Comparison of ENCODE assay signal across 33 mouse cellular contexts in the genomic region with DNA sequence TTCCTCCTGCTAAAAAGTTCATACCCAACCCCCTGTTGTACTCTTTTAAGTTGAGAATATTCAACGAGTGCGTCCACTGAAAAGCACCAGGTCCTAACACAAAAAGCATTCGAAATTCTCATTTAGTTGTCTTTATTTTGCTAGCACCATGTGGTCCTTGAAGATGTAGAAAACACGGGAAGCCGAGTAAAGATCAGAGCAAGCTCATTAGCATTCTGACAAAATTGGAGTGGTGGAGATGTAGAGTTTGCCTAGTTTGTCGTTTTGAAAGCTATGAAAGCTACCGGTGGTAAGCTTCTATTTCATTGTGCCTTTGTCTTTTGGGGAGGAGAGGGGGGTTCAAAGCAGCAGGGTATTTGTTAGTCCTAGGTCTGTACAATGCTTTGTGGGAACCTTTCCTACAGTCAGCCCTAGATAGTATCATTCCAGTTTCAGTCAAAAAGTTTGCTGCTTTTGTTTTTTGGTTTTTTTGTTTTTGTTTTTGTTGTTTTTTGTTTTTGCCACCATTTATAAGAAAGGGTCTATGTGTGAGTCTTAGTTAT. TPM values are rescaled to one million over a fixed set of nuclear protein-coding genes. Genes with fewer than 3 reads are reported as not detected.
A peak's percentile ranks its signal among the peaks of the same experiment; 100 is the strongest.
DNase-seq lines count a peak whose midpoint lies in the region; ATAC-seq and TF ChIP-seq lines count a peak whose summit lies in the region.
"Had no signal": no experiment of that assay in that cellular context is flagged by ENCODE, and none has a peak within 500 bp of the region (broad histone marks: within the 10 kb centered on the region; RNA-seq: fewer than 3 reads in every experiment).

No protein-coding gene starts in this region.

- no peak overlapping the region for H3K4me3 ChIP-seq in forebrain, embryonic 11.5 days (ENCODE audit: low read depth, low read length)
- no peak overlapping the region for H3K4me3 ChIP-seq in forebrain, postnatal 0 days (ENCODE audit: low read depth, low read length)
- no peak overlapping the region for H3K4me3 ChIP-seq in midbrain, embryonic 13.5 days (replicated peaks)
- H3K4me3 ChIP-seq in midbrain, embryonic 15.5 days = no peak overlapping the region
- no peak overlapping the region for H3K4me3 ChIP-seq in forebrain, embryonic 13.5 days
- H3K4me3 ChIP-seq: embryonic facial prominence, embryonic 10.5 days; embryonic facial prominence, embryonic 13.5 days; erythroblast, embryonic 14.5 days; gastrocnemius, adult 2 months; hindbrain, embryonic 12.5 days; hindbrain, embryonic 15.5 days had no signal

- TF ChIP-seq CTCF in forebrain, postnatal 0 days (IDR thresholded peaks at IDR 0.05; ENCODE audit: low read depth) = no peak

- H3K27me3 ChIP-seq in forebrain, embryonic 11.5 days (ENCODE audit: control insufficient read depth, insufficient read depth, low read length) = no peaks in the 10 kb centered on the region
- no peaks in the 10 kb centered on the region for H3K27me3 ChIP-seq in forebrain, postnatal 0 days (ENCODE audit: insufficient read depth, low read length)
- no peaks in the 10 kb centered on the region for H3K27me3 ChIP-seq in midbrain, embryonic 13.5 days
- H3K27me3 ChIP-seq in midbrain, embryonic 15.5 days (replicated peaks) = no peaks in the 10 kb centered on the region
- H3K27me3 ChIP-seq in forebrain, embryonic 13.5 days = no peaks in the 10 kb centered on the region
- H3K27me3 ChIP-seq: CH12.LX; embryonic facial prominence, embryonic 13.5 days; hindbrain, embryonic 12.5 days; hindbrain, embryonic 15.5 days; Patski had no signal

- H3K9ac ChIP-seq in forebrain, embryonic 11.5 days (ENCODE audit: low read length) = no peak overlapping the region
- no peak overlapping the region for H3K9ac ChIP-seq in forebrain, postnatal 0 days
- H3K9ac ChIP-seq in midbrain, embryonic 13.5 days (replicated peaks) = no peak overlapping the region
- H3K9ac ChIP-seq in midbrain, embryonic 15.5 days = no peak overlapping the region
- H3K9ac ChIP-seq in forebrain, embryonic 13.5 days = no peak overlapping the region
- H3K9ac ChIP-seq: embryonic facial prominence, embryonic 13.5 days; hindbrain, embryonic 12.5 days; hindbrain, embryonic 15.5 days had no signal

- H3K4me2 ChIP-seq in forebrain, embryonic 11.5 days (ENCODE audit: low read depth, low read length, severe bottlenecking) = no peak overlapping the region
- H3K4me2 ChIP-seq in forebrain, postnatal 0 days (ENCODE audit: low read depth) = no peak overlapping the region
- no peak overlapping the region for H3K4me2 ChIP-seq in midbrain, embryonic 13.5 days (replicated peaks)
- no peak overlapping the region for H3K4me2 ChIP-seq in midbrain, embryonic 15.5 days
- 0 out of 2 replicates have a peak overlapping the region, but pooled peaks have one; percentile 2 for H3K4me2 ChIP-seq in forebrain, embryonic 13.5 days
- H3K4me2 ChIP-seq: embryonic facial prominence, embryonic 13.5 days; heart, embryonic 11.5 days; hindbrain, embryonic 12.5 days; hindbrain, embryonic 15.5 days had no signal

- 6% methylated on average over 7 of the region's 7 CpGs for WGBS in forebrain, embryonic 11.5 days
- WGBS in forebrain, postnatal 0 days = 7% methylated on average over 7 of the region's 7 CpGs
- WGBS in midbrain, embryonic 13.5 days = 3% methylated on average over 7 of the region's 7 CpGs
- WGBS in midbrain, embryonic 15.5 days = 7% methylated on average over 7 of the region's 7 CpGs
- WGBS in forebrain, embryonic 13.5 days = 1% methylated on average over 7 of the region's 7 CpGs

- H3K36me3 ChIP-seq in forebrain, embryonic 11.5 days (ENCODE audit: control insufficient read depth, insufficient read depth, low read length) = no peaks in the 10 kb centered on the region
- H3K36me3 ChIP-seq in forebrain, postnatal 0 days (ENCODE audit: insufficient read depth) = no peaks in the 10 kb centered on the region
- no peaks in the 10 kb centered on the region for H3K36me3 ChIP-seq in midbrain, embryonic 13.5 days
- no peaks in the 10 kb centered on the region for H3K36me3 ChIP-seq in midbrain, embryonic 15.5 days (replicated peaks)
- H3K36me3 ChIP-seq in forebrain, embryonic 13.5 days (ENCODE audit: poor library complexity, severe bottlenecking) = no peaks in the 10 kb centered on the region
- H3K36me3 ChIP-seq: embryonic facial prominence, embryonic 10.5 days; embryonic facial prominence, embryonic 13.5 days; G1E; hindbrain, embryonic 12.5 days; hindbrain, embryonic 15.5 days had no signal

- DNase-seq in forebrain, embryonic 11.5 days (ENCODE audit: low spot score) = no peak
- no peak for DNase-seq in forebrain, postnatal 0 days
- no peak for DNase-seq in adrenal gland, postnatal 36 days
- no peak for DNase-seq in thymus, postnatal 4 days
- DNase-seq: adrenal gland, adult 2 months; adrenal gland, postnatal 25 days; B cell, adult 2 months; cerebellum, adult 11 months; cerebellum, adult 2 months; cerebellum, postnatal 10 days; cerebellum, postnatal 36 days; embryo, embryonic 11 days; gastrocnemius, adult 2 months; gastrocnemius, postnatal 14 days; heart, adult 11 months had no signal

- H3K27ac ChIP-seq in forebrain, embryonic 11.5 days (ENCODE audit: low read depth, low read length) = peak overlapping the region; percentile 50; the same call in 1 of the 2 replicates
- no peak overlapping the region for H3K27ac ChIP-seq in forebrain, postnatal 0 days (ENCODE audit: low read depth, low read length)
- H3K27ac ChIP-seq in midbrain, embryonic 13.5 days = no peak overlapping the region
- no peak overlapping the region for H3K27ac ChIP-seq in midbrain, embryonic 15.5 days
- no peak overlapping the region for H3K27ac ChIP-seq in forebrain, embryonic 13.5 days
- H3K27ac ChIP-seq: embryonic facial prominence, embryonic 10.5 days; embryonic facial prominence, embryonic 13.5 days; gastrocnemius, adult 2 months; hindbrain, embryonic 12.5 days; hindbrain, embryonic 15.5 days had no signal

- peak; percentile 77 for ATAC-seq in forebrain, embryonic 11.5 days (replicated peaks; ENCODE audit: low FRiP score)
- no peak; the same call in 1 of the 2 replicates for ATAC-seq in forebrain, postnatal 0 days
- 0 out of 2 replicates have a peak, but pooled peaks have one; percentile 41 for ATAC-seq in midbrain, embryonic 13.5 days
- no peak for ATAC-seq in midbrain, embryonic 15.5 days (replicated peaks)
- peak; percentile 59; the same call in 1 of the 2 replicates for ATAC-seq in forebrain, embryonic 13.5 days
- ATAC-seq: intestine, postnatal 0 days; Patski had no signal

- H3K4me1 ChIP-seq in forebrain, embryonic 11.5 days (replicated peaks; ENCODE audit: control insufficient read depth, insufficient read depth, low read length) = peaks cover 4% of the 10 kb centered on the region; the same call in 1 of the 2 replicates
- no peaks in the 10 kb centered on the region for H3K4me1 ChIP-seq in forebrain, postnatal 0 days (ENCODE audit: insufficient read depth)
- H3K4me1 ChIP-seq in midbrain, embryonic 13.5 days (replicated peaks) = peaks cover 24% of the 10 kb centered on the region
- H3K4me1 ChIP-seq in midbrain, embryonic 15.5 days = no peaks in the 10 kb centered on the region
- peaks cover 29% of the 10 kb centered on the region for H3K4me1 ChIP-seq in forebrain, embryonic 13.5 days
- H3K4me1 ChIP-seq: embryonic facial prominence, embryonic 10.5 days; hindbrain, embryonic 12.5 days; hindbrain, embryonic 15.5 days had no signal

- no peaks in the 10 kb centered on the region for H3K9me3 ChIP-seq in forebrain, embryonic 11.5 days (ENCODE audit: control insufficient read depth, low read length)
- no peaks in the 10 kb centered on the region for H3K9me3 ChIP-seq in forebrain, postnatal 0 days (ENCODE audit: low read length)
- no peaks in the 10 kb centered on the region for H3K9me3 ChIP-seq in midbrain, embryonic 13.5 days
- H3K9me3 ChIP-seq in midbrain, embryonic 15.5 days = no peaks in the 10 kb centered on the region
- no peaks in the 10 kb centered on the region for H3K9me3 ChIP-seq in forebrain, embryonic 13.5 days (replicated peaks)
- H3K9me3 ChIP-seq: embryonic facial prominence, embryonic 10.5 days; embryonic facial prominence, embryonic 13.5 days; G1E; hindbrain, embryonic 12.5 days; hindbrain, embryonic 15.5 days had no signal

RNA-seq across cellular contexts. Expression of a gene that starts 31.9 kb away (rescaled TPM):
- 45.6 and 46.4 TPM in 2 replicates for polyA plus RNA-seq in forebrain, embryonic 11.5 days (2014; fragmentation: Nextera tagmentation; extraction: Ambion mirVana)
- 2.3 and 3.9 TPM in 2 replicates for total RNA-seq in forebrain, postnatal 0 days (2014; rRNA removed)
- polyA plus RNA-seq in forebrain, postnatal 0 days (2015; fragmentation: Nextera tagmentation; extraction: Ambion mirVana) = 5.7 and 5.9 TPM in 2 replicates
- 23.2 and 23.5 TPM in 2 replicates for polyA plus RNA-seq in midbrain, embryonic 13.5 days (2015; fragmentation: Nextera tagmentation; extraction: Ambion mirVana)
- 11.5 and 12.2 TPM in 2 replicates for polyA plus RNA-seq in midbrain, embryonic 15.5 days (2015; fragmentation: Nextera tagmentation; extraction: Ambion mirVana)
- 20.0 and 24.0 TPM in 2 replicates for polyA plus RNA-seq in forebrain, embryonic 13.5 days (2015; fragmentation: Nextera tagmentation; extraction: Ambion mirVana)
- total RNA-seq in adrenal gland, postnatal 36 days (2021) = not detected
- total RNA-seq: adrenal gland, adult 2 months; adrenal gland, postnatal 25 days; CH12.LX; gastrocnemius, adult 2 months; gastrocnemius, postnatal 14 days; gastrocnemius, postnatal 4 days; heart, adult 8-10 months; heart, postnatal 25 days; hematopoietic stem cell, adult 5-6 weeks had no signal
- polyA plus RNA-seq: adrenal gland, adult 2 months; erythroblast, embryonic 14.5 days; intestine, embryonic 14.5 days; intestine, postnatal 0 days had no signal

Comparison
In these comparisons a context has a peak if more than half of its experiments do, and no peak if none do; other contexts are left out.
1. ATAC-seq: peak in forebrain, embryonic 11.5 days (single experiment), midbrain, embryonic 13.5 days (single experiment) and forebrain, embryonic 13.5 days (single experiment); none in forebrain, postnatal 0 days (single experiment) and midbrain, embryonic 15.5 days (single experiment).